Mouse (Mus musculus) heart, embryonic 10.5 days (tissue): ENCODE data around the gene Emilin1. TPM values are rescaled to one million over a fixed set of nuclear protein-coding genes. Genes with fewer than 3 reads are reported as not detected.

Experiments used
- DNase-seq: peaks from one replicate; pipeline ENCODE4 v3.0.0-alpha.2; 2017; ENCODE audit warnings: low spot score
- H3K27ac ChIP-seq: fragments of 300-500 bp; sonication (generic); 2 replicates; pipeline ENCODE4 v1.5.1; 2016; ENCODE audit warnings: mild to moderate bottlenecking
- H3K27me3 ChIP-seq: fragments of 300-500 bp; sonication (generic); 2 replicates; pipeline ENCODE4 v1.6.1; 2016; ENCODE audit warnings: mild to moderate bottlenecking; ENCODE audit not compliant: poor library complexity, insufficient read depth, severe bottlenecking
- H3K36me3 ChIP-seq: fragments of 300-500 bp; sonication (generic); 2 replicates; pipeline ENCODE4 v1.6.1; 2016; ENCODE audit warnings: mild to moderate bottlenecking, moderate library complexity
- H3K4me1 ChIP-seq: fragments of 300-500 bp; sonication (generic); 2 replicates; pipeline ENCODE4 v1.6.1; 2016; ENCODE audit warnings: mild to moderate bottlenecking
- H3K4me3 ChIP-seq: fragments of 300-500 bp; sonication (generic); 2 replicates; pipeline ENCODE4 v1.5.1; 2016; ENCODE audit warnings: mild to moderate bottlenecking, moderate library complexity
- H3K9me3 ChIP-seq: fragments of 300-500 bp; sonication (generic); 2 replicates; pipeline ENCODE4 v1.6.1; 2016; ENCODE audit warnings: mild to moderate bottlenecking, moderate library complexity
- WGBS: fragments of 180-500 bp; shearing (Covaris S2); methylation state at CpG from one replicate; pipeline ENCODE4 v1.1.7; 2016; 5-methylcytosine and 5-hydroxymethylcytosine counted together
- polyA plus RNA-seq: library from polyadenylated mRNA; unstranded; fragments of >200 nt; fragmentation: Nextera tagmentation; extraction: Ambion mirVana; gene quantifications from 2 replicates; pipeline ENCODE4 v1.2.1, GENCODE M21; 2016

The Emilin1 gene
- polyA plus RNA-seq, 1 experiment from 2014 or later: 166 TPM

DNA sequence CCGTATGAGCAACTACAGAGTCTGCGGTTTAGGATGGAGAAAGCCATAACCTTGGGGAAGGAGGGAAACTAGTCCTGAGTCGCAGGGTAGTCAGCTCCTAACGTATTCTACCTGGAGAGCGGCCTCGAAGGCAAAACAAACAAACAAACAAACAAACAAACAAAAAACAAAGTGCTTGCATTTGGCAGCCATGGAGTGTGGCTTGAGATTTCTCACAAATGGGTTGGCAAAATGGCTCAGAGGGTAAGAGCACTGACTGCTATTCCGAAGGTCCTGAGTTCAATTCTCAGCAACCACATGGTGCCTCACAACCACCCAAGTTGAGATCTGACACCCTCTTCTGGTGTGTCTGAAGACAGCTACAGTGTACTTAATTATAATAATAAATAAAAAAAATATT, 3.3 kb upstream of the Emilin1 start:
- Histone ChIP-seq H3K27ac (peak overlapping the region; percentile 93), H3K36me3 (peaks cover 13% of the 10 kb centered on the region), H3K4me3 (no peak overlapping the region), H3K4me1 (peaks cover 79% of the 10 kb centered on the region), H3K27me3 (no peaks in the 10 kb centered on the region), H3K9me3 (no peaks in the 10 kb centered on the region)
- WGBS: 77% methylated on average over 7 of the region's 7 CpGs
- DNase-seq: no peak

DNA sequence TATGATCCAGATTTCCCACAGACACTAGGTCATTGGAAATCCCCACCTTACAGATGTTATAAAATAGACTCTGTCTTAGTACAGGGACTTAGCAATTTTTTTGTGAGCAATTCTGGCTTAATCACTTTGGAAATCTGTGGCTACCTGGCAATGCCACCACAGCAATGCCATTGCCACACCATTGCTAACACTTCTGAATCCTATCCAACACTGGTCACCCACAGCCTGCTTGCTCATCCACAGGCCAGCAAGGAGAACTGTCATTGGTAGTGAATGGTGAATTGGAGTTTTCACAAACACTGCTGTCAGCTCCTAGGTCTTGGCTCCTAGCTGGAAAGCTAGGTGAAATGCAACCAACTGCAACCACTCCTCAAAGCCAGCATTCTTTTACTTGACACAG, 2.7 kb upstream of the Emilin1 start:
- Histone ChIP-seq H3K4me1 (peaks cover 81% of the 10 kb centered on the region), H3K4me3 (no peak overlapping the region), H3K27ac (peak overlapping the region; percentile 64), H3K9me3 (no peaks in the 10 kb centered on the region), H3K36me3 (peaks cover 7% of the 10 kb centered on the region), H3K27me3 (no peaks in the 10 kb centered on the region)
- no peak for DNase-seq

GRCm38 (mm10) chr5:30912156-30912555, 1.0 kb upstream of the Emilin1 start:
- H3K4me3 ChIP-seq: no peak overlapping the region
- no peaks in the 10 kb centered on the region for H3K27me3 ChIP-seq
- peaks cover 88% of the 10 kb centered on the region for H3K4me1 ChIP-seq
- H3K36me3 ChIP-seq: peaks cover 4% of the 10 kb centered on the region
- peak overlapping the region; percentile 93 for H3K27ac ChIP-seq
- no peaks in the 10 kb centered on the region for H3K9me3 ChIP-seq
- DNase-seq: no peak
- 62% methylated on average over 5 of the region's 5 CpGs for WGBS

GRCm38 (mm10) chr5:30914101-30914635, 966 bp downstream of the Emilin1 start:
- no peak for DNase-seq
- Histone ChIP-seq H3K27ac (peak overlapping the region; percentile 93), H3K36me3 (peaks cover 24% of the 10 kb centered on the region), H3K27me3 (no peaks in the 10 kb centered on the region), H3K4me3 (peak overlapping the region; percentile 62), H3K4me1 (peaks cover 88% of the 10 kb centered on the region), H3K9me3 (no peaks in the 10 kb centered on the region)
- WGBS: 53% methylated on average over 7 of the region's 7 CpGs

GRCm38 (mm10) chr5:30914849-30915248, 1.6 kb downstream of the Emilin1 start:
- peak overlapping the region; percentile 62 for H3K4me3 ChIP-seq
- H3K9me3 ChIP-seq: no peaks in the 10 kb centered on the region
- peaks cover 31% of the 10 kb centered on the region for H3K36me3 ChIP-seq
- no peaks in the 10 kb centered on the region for H3K27me3 ChIP-seq
- DNase-seq: no peak
- whole genome bisulfite sequencing: 58% methylated on average over 6 of the region's 6 CpGs
- H3K27ac ChIP-seq: peak overlapping the region; percentile 93
- H3K4me1 ChIP-seq: peaks cover 82% of the 10 kb centered on the region

GRCm38 (mm10) chr5:30915456-30915855, 2.3 kb downstream of the Emilin1 start:
- 54% methylated on average over 9 of the region's 9 CpGs for WGBS

GRCm38 (mm10) chr5:30915974-30916433, 2.8 kb downstream of the Emilin1 start:
- Histone ChIP-seq H3K27me3 (no peaks in the 10 kb centered on the region), H3K4me1 (peaks cover 84% of the 10 kb centered on the region), H3K4me3 (peak overlapping the region; percentile 62), H3K36me3 (peaks cover 42% of the 10 kb centered on the region), H3K9me3 (no peaks in the 10 kb centered on the region), H3K27ac (peak overlapping the region; percentile 93)
- WGBS: 2% methylated on average over 7 of the region's 7 CpGs
- peak; percentile 95 for DNase-seq

More at GRCm38 (mm10) chr5:30915456-30915855, 2.3 kb downstream of the Emilin1 start:
- Histone ChIP-seq H3K4me3 (peak overlapping the region; percentile 62), H3K36me3 (peaks cover 37% of the 10 kb centered on the region), H3K27me3 (no peaks in the 10 kb centered on the region), H3K27ac (peak overlapping the region; percentile 93), H3K4me1 (peaks cover 84% of the 10 kb centered on the region), H3K9me3 (no peaks in the 10 kb centered on the region)
- DNase-seq: no peak

DNA sequence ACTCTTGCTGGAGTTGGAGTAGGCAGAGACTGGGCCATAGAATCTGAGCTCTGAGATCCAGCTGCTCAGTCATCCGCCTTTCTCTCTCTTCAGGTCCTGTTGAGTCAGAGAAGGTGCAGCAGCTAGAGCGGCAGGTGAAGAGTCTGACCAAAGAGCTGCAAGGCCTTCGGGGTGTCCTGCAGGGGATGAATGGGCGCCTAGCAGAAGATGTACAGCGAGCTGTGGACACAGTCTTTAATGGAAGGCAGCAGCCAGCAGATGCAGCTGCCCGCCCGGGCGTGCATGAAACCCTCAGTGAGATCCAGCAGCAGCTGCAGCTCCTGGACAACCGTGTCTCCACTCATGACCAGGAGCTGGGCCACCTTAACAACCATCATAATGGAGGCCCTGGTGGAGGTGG, 3.6 kb downstream of the Emilin1 start:
- Histone ChIP-seq H3K4me1 (peaks cover 85% of the 10 kb centered on the region), H3K4me3 (no peak overlapping the region), H3K27me3 (no peaks in the 10 kb centered on the region), H3K9me3 (no peaks in the 10 kb centered on the region), H3K27ac (peak overlapping the region; percentile 93; the same call in 1 of the 2 replicates), H3K36me3 (peaks cover 42% of the 10 kb centered on the region)
- no peak for DNase-seq
- 89% methylated on average over 9 of the region's 9 CpGs for WGBS

DNA sequence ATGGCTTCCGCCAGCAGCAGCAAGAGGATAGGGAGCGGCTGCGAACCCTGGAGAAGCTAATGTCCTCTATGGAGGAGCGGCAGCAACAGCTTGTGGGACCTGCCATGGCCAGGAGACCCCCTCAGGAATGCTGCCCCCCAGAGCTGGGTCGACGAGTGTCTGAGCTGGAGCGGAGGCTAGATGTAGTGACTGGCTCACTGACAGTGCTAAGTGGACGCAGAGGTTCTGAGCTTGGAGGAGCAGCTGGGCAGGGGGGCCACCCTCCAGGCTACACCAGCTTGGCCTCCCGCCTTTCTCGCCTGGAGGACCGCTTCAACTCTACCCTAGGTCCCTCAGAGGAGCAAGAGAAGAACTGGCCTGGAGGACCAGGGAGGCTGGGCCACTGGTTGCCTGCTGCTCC, 4.1 kb downstream of the Emilin1 start:
- no peak overlapping the region for H3K4me3 ChIP-seq
- peak overlapping the region; percentile 93 for H3K27ac ChIP-seq
- DNase-seq: no peak
- no peaks in the 10 kb centered on the region for H3K9me3 ChIP-seq
- H3K36me3 ChIP-seq: peaks cover 42% of the 10 kb centered on the region
- peaks cover 85% of the 10 kb centered on the region for H3K4me1 ChIP-seq
- no peaks in the 10 kb centered on the region for H3K27me3 ChIP-seq
- WGBS: 83% methylated on average over 11 of the region's 11 CpGs

- Histone ChIP-seq H3K36me3 (peaks cover 42% of the 10 kb centered on the region), H3K9me3 (no peaks in the 10 kb centered on the region), H3K4me3 (no peak overlapping the region), H3K27ac (peak overlapping the region; percentile 93; the same call in 1 of the 2 replicates), H3K4me1 (peaks cover 85% of the 10 kb centered on the region), H3K27me3 (no peaks in the 10 kb centered on the region)
- WGBS: 84% methylated on average over 31 of the region's 31 CpGs
- no peak for DNase-seq
Measured at GRCm38 (mm10) chr5:30917891-30918670, 4.9 kb downstream of the Emilin1 start.

DNA sequence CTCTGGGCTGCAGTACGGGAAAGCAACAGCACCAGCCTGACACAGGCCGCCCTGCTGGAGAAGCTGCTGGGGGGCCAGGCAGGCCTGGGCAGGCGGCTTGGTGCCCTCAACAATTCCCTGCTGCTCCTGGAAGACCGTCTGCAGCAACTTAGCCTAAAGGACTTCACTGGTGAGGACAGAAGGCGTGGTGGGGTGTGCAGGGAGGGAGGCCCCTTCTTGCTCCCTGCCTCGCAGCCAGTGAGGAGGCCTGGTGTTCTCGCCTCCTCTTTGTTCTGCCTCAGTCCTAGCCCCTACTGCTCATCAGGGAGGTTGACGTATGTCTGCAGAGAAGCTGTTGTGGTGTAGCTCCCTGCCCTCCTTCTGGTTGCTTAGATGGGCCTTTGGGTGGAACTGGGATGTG, 5.5 kb downstream of the Emilin1 start:
- no peak for DNase-seq
- 81% methylated on average over 8 of the region's 8 CpGs for WGBS
- Histone ChIP-seq H3K36me3 (peaks cover 42% of the 10 kb centered on the region), H3K4me1 (peaks cover 80% of the 10 kb centered on the region), H3K9me3 (no peaks in the 10 kb centered on the region), H3K27me3 (no peaks in the 10 kb centered on the region), H3K4me3 (no peak overlapping the region), H3K27ac (no peak overlapping the region)

DNA sequence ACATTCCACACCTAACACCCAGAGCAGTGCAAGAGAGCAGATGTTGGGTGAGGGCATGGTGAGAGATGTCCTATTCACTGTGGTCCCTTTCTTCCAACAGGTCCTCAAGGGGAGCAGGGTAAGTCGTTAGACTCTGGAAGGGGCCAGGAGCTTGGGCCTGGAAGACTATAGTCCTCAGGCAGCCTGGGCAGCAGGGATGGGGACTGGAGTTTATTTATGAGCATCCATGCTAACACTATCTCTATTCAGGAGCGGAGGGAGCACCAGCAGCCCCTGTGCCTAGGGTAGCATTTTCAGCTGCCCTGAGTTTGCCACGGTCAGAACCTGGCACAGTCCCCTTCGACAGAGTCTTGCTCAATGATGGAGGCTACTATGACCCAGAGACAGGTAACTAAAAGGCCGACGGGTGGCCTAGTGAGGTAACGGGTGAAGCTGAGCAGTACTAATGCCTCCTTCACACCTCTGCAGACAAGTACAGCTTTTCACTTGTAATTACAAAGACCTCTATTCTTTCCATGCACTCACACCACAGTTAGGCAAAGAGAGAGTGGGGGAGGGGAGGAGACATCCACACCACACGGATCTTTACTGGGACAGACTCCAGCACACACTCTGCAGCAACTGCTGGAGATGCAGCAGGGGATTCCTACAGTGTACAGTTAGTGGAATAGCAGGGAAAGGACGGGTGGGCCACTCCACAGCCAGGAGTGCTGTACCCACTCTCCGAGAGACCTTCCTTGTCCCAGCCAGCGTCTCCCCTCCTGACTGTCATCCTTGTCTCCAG, 6.8 kb downstream of the Emilin1 start:
- no peak for DNase-seq
- Histone ChIP-seq H3K4me3 (no peak overlapping the region), H3K27me3 (peaks cover 7% of the 10 kb centered on the region; the same call in 1 of the 2 replicates), H3K27ac (0 out of 2 replicates have a peak overlapping the region, but pooled peaks have one; percentile 88), H3K36me3 (peaks cover 42% of the 10 kb centered on the region), H3K4me1 (peaks cover 73% of the 10 kb centered on the region), H3K9me3 (no peaks in the 10 kb centered on the region)
- 73% methylated on average over 11 of the region's 11 CpGs for WGBS

DNA sequence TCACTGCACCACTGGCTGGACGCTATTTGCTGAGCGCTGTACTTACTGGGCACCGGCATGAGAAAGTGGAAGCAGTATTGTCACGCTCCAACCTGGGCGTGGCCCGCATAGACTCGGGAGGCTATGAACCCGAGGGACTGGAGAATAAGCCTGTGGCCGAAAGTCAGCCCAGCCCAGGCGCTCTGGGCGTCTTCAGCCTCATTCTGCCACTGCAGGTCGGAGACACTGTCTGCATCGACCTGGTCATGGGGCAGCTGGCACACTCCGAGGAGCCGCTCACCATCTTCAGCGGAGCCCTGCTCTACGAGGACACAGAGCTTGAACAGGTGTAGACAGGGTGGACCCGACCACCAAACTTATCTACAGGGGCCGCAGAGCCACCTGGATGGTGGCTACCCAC, 7.4 kb downstream of the Emilin1 start:
- Histone ChIP-seq H3K9me3 (no peaks in the 10 kb centered on the region), H3K4me3 (peak overlapping the region; percentile 67), H3K27ac (0 out of 2 replicates have a peak overlapping the region, but pooled peaks have one; percentile 88), H3K36me3 (peaks cover 42% of the 10 kb centered on the region), H3K4me1 (peaks cover 67% of the 10 kb centered on the region), H3K27me3 (peaks cover 8% of the 10 kb centered on the region; the same call in 1 of the 2 replicates)
- 65% methylated on average over 19 of the region's 19 CpGs for WGBS
- no peak for DNase-seq
